Mouse (Mus musculus): ENCODE data around the gene Lrrc4. TPM values are rescaled to one million over a fixed set of nuclear protein-coding genes. Genes with fewer than 3 reads are reported as not detected.

Lrrc4 gene
- polyA plus RNA-seq, 1 experiment = not detected

DNA sequence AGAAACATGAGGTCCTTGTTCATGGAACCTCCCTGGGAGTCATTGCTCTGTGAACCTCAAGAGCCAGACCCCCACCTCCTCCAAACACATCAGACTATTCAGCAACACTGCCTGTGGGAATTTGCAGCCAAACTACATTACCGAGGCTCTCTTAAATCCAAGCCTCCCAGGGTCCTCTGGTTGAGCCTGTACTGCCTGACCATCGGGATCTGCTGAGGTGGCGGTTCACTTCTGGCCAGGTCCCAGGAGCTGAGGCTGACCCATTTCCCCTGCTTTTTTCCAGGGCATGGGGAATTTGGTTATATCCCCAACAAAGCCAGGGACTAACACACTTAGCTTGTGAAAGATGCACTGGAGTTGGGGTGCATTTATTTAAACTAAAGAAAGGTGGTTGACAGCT, 4.0 kb downstream of the Lrrc4 start:
- 81% methylated on average over 3 of the region's 3 CpGs for WGBS
- Histone ChIP-seq H3K4me1 (ENCODE audit: control insufficient read depth, insufficient read depth, low read length) (no peaks in the 10 kb centered on the region; the same call in 1 of the 2 replicates), H3K27ac (ENCODE audit: control insufficient read depth, insufficient read depth, low read depth, low read length, poor library complexity) (no peak overlapping the region), H3K4me3 (replicated peaks; ENCODE audit: control insufficient read depth, low read depth, low read length) (no peak overlapping the region)
- TF ChIP-seq POLR2A (IDR thresholded peaks at IDR 0.05; ENCODE audit: borderline replicate concordance, control insufficient read depth, low read depth, low read length) = no peak

DNA sequence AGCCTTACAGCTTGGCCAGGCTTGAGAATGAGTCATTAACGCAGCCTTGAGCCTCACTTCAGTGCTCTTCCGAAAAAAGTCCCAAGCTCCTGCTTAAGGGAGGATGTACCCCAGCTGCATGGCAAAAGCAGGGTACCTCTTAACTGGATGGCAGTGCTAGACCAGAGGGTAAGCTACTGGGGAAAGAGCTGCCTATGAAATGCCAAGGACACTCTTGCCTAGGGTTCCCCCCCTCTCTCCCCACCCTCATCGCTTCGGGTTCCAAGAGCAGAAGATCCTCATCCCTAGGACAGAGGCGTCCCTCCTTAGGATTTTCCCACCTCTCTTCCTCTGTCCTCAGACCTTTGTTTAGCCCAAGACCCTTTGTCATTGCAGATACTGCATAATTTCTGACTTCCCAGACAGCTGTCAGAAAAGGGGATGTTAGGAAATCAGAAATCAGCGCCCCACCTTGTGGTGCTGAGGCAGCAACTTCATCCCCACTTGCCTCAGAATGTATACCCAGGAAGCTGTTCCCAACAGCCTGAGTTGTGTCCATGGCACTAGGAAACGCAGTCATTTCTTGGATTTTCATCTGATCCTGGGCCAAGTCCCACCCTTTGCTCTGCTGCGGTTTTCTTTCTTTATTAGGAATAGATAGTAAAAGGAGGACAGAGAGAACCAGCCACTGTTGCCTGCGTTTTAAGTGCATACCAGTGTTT, 4.7 kb downstream of the Lrrc4 start:
- no peak overlapping the region for H3K27ac ChIP-seq (ENCODE audit: control insufficient read depth, insufficient read depth, low read depth, low read length, poor library complexity)
- TF ChIP-seq POLR2A (IDR thresholded peaks at IDR 0.05; ENCODE audit: borderline replicate concordance, control insufficient read depth, low read depth, low read length) = no peak
- no peak for TF ChIP-seq CTCF (IDR thresholded peaks at IDR 0.05; ENCODE audit: control insufficient read depth, insufficient read depth, low read length)
- 79% methylated on average over 9 of the region's 9 CpGs for WGBS
- no peak overlapping the region for H3K4me3 ChIP-seq (replicated peaks; ENCODE audit: control insufficient read depth, low read depth, low read length)
- H3K4me1 ChIP-seq (ENCODE audit: control insufficient read depth, insufficient read depth, low read length) = no peaks in the 10 kb centered on the region; the same call in 1 of the 2 replicates

DNA sequence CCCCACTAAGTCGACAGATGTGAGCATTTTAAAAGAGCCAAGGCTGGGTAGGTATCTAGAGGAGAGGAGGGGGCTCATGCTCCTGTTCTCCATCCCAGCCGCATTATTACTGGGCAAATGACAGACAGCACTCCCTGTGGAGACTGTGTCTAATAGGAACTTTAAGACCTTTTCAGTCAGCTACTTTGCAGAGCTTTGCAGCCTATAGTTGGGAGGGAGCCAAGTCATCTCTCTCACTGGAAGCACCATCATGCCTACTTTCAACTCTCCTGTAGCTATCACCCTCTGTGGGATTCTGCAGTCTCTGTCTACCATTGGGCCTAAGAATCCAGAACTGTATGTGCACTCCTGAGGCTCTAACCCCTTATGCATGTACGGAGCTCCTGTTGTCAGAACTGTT, 5.7 kb downstream of the Lrrc4 start:
- Histone ChIP-seq H3K27ac (ENCODE audit: control insufficient read depth, insufficient read depth, low read depth, low read length, poor library complexity) (no peak overlapping the region), H3K4me1 (ENCODE audit: control insufficient read depth, insufficient read depth, low read length) (no peaks in the 10 kb centered on the region; the same call in 1 of the 2 replicates), H3K4me3 (replicated peaks; ENCODE audit: control insufficient read depth, low read depth, low read length) (no peak overlapping the region)
- WGBS = 80% methylated on average over 3 of the region's 3 CpGs
- no peak for TF ChIP-seq POLR2A (IDR thresholded peaks at IDR 0.05; ENCODE audit: borderline replicate concordance, control insufficient read depth, low read depth, low read length)
- no peak for TF ChIP-seq CTCF (IDR thresholded peaks at IDR 0.05; ENCODE audit: control insufficient read depth, insufficient read depth, low read length)

DNA sequence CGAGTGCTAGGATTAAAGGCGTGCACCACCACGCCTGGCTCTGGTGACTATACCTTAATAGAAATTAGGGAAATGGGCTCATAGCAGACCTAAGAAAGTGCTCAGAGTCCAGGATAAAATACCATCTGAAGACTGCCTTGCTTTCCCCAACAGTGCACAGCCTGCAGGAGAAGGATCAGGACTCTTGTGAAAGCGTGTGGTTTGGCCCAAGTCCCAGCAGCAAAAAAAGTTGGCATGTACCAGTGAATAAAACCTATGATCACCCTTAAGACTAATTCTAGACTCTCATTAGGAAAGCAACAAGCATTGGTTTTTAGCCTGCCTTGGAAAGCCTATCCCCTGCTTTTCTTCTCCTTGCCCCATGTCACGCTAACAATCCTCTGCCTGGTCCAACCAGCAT, 7.7 kb downstream of the Lrrc4 start:
- TF ChIP-seq CTCF (IDR thresholded peaks at IDR 0.05; ENCODE audit: control insufficient read depth, insufficient read depth, low read length) (no peak), POLR2A (IDR thresholded peaks at IDR 0.05; ENCODE audit: borderline replicate concordance, control insufficient read depth, low read depth, low read length) (no peak)

DNA sequence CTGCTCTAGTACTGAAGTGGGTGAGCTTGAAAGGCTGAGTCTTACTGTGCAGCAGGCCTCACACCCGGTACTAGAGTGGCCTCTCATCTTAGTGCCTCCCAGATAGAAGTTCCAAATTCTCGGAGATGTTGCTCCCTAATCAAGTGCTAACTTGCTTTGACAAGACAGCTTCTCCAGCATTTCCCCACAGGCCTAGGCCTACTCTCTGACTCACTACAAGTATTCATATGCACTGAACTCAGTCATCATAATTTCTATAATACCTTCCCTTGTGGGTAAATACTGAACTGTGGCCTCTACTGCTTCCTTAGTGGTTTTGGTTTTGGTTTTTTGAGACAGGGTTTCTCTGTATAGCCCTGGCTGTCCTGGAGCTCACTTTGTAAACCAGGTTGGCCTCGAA, 8.2 kb downstream of the Lrrc4 start:
- WGBS = 65% methylated on average over 3 of the region's 3 CpGs
- no peak overlapping the region for H3K27ac ChIP-seq (ENCODE audit: control insufficient read depth, insufficient read depth, low read depth, low read length, poor library complexity)

More for the DNA sequence above, 7.7 kb downstream of the Lrrc4 start:
- Histone ChIP-seq H3K27ac (ENCODE audit: control insufficient read depth, insufficient read depth, low read depth, low read length, poor library complexity) (no peak overlapping the region), H3K4me3 (replicated peaks; ENCODE audit: control insufficient read depth, low read depth, low read length) (no peak overlapping the region), H3K4me1 (ENCODE audit: control insufficient read depth, insufficient read depth, low read length) (no peaks in the 10 kb centered on the region; the same call in 1 of the 2 replicates)
- 55% methylated on average over 5 of the region's 5 CpGs for WGBS

DNA sequence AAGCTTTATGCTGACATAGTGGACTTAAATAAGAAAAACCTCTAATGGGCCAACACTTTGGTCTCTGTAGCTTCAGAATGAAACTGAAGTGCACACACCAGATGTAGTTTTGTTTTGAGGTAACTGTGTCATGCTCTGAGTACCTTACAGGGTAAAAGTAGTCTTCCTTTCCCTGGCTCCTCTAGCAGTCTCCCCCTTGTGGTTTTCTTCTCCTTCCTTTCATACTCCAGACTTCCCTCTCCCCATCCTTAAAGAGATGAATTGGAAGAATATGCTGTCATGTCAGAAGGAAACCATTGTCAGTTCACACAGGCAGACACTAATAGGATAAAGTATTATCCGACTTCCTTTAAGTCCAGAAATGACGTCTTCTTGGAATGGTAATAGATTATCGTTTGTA, 9.3 kb downstream of the Lrrc4 start:
- H3K27ac ChIP-seq (ENCODE audit: control insufficient read depth, insufficient read depth, low read depth, low read length, poor library complexity) = no peak overlapping the region
- TF ChIP-seq CTCF (IDR thresholded peaks at IDR 0.05; ENCODE audit: control insufficient read depth, insufficient read depth, low read length) (no peak), POLR2A (IDR thresholded peaks at IDR 0.05; ENCODE audit: borderline replicate concordance, control insufficient read depth, low read depth, low read length) (no peak)
- no peak overlapping the region for H3K4me3 ChIP-seq (replicated peaks; ENCODE audit: control insufficient read depth, low read depth, low read length)
- H3K4me1 ChIP-seq (ENCODE audit: control insufficient read depth, insufficient read depth, low read length) = no peaks in the 10 kb centered on the region; the same call in 1 of the 2 replicates
- 86% methylated on average over 3 of the region's 3 CpGs for WGBS

More for the DNA sequence above, 8.2 kb downstream of the Lrrc4 start:
- TF ChIP-seq POLR2A (IDR thresholded peaks at IDR 0.05; ENCODE audit: borderline replicate concordance, control insufficient read depth, low read depth, low read length) (no peak), CTCF (IDR thresholded peaks at IDR 0.05; ENCODE audit: control insufficient read depth, insufficient read depth, low read length) (no peak)
- Histone ChIP-seq H3K4me3 (replicated peaks; ENCODE audit: control insufficient read depth, low read depth, low read length) (no peak overlapping the region), H3K4me1 (ENCODE audit: control insufficient read depth, insufficient read depth, low read length) (no peaks in the 10 kb centered on the region; the same call in 1 of the 2 replicates)

DNA sequence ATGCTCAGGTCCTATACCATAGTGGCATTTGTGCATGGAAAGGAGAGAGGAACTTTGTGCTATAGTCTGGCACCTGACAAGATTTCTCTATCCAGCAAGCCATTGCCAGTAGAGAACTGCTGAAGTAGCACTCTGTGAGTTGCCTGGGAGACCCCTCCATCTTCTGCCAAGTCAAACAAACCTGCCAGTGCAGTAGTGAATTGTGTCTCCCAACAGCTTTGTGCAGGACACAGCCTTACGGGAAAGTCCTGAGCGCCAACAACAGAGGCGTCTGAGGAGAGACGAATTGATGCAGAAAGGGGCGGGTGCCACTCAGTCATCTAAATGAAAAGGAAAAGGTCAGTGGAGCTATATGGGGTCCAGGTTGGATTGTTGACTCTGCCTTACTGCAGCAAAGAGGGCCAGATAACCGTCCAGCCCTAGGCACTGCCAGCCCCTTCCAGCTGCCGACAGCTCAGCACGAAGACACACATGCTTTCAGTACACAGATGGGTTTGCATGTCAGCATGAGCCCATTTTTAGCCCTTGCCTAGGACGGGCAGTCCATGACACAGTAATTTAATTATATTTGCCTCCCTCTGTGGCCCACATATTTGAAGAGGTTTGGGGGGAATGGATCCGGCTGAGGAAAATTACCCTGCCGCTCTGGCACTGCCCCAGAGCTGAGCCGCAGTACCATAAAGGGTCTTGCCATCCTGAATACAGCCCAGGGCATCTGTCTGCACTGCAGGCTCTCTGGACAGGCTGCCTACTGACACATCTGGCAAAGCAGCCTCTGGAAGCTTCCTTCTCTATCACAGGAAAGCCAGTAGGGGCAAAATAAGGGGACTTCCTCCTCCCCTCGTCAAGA, 11.8 kb downstream of the Lrrc4 start:
- no peak for TF ChIP-seq CTCF (IDR thresholded peaks at IDR 0.05; ENCODE audit: control insufficient read depth, insufficient read depth, low read length)
- TF ChIP-seq POLR2A (IDR thresholded peaks at IDR 0.05; ENCODE audit: borderline replicate concordance, control insufficient read depth, low read depth, low read length) = no peak
- Histone ChIP-seq H3K4me1 (ENCODE audit: control insufficient read depth, insufficient read depth, low read length) (no peaks in the 10 kb centered on the region; the same call in 1 of the 2 replicates), H3K27ac (ENCODE audit: control insufficient read depth, insufficient read depth, low read depth, low read length, poor library complexity) (no peak overlapping the region), H3K4me3 (replicated peaks; ENCODE audit: control insufficient read depth, low read depth, low read length) (no peak overlapping the region)
- WGBS = 80% methylated on average over 13 of the region's 13 CpGs

DNA sequence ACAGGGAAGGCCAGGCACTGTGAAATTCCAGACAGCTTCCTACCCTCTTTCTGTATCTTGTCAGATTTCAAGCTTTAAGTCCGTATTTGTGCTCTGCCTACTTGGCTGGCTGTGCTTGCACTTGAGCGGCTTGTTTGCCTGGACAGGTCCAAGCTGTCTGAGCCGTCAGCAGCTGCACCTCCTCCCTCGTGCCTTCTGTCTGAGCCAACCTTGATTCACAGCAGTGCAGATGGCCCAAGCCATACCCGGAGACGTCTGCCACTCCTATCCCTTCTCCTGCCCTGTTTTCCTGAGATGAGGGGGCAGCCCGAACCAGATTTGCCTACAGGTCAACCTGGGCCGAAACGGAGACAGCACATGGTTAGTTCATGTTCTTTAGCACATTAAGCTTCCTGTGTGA, 14.5 kb downstream of the Lrrc4 start:
- Histone ChIP-seq H3K4me3 (replicated peaks; ENCODE audit: control insufficient read depth, low read depth, low read length) (no peak overlapping the region), H3K27ac (ENCODE audit: control insufficient read depth, insufficient read depth, low read depth, low read length, poor library complexity) (no peak overlapping the region), H3K4me1 (ENCODE audit: control insufficient read depth, insufficient read depth, low read length) (no peaks in the 10 kb centered on the region)
- WGBS = 90% methylated on average over 9 of the region's 9 CpGs
- TF ChIP-seq CTCF (IDR thresholded peaks at IDR 0.05; ENCODE audit: control insufficient read depth, insufficient read depth, low read length) = peak; percentile 1; the same call in 1 of the 2 replicates
- no peak for TF ChIP-seq POLR2A (IDR thresholded peaks at IDR 0.05; ENCODE audit: borderline replicate concordance, control insufficient read depth, low read depth, low read length)
